Mouse (Mus musculus): ENCODE data around the gene Trim16. TPM values are rescaled to one million over a fixed set of nuclear protein-coding genes. Genes with fewer than 3 reads are reported as not detected.
A peak's percentile ranks its signal among the peaks of the same experiment; 100 is the strongest.

Gene Trim16
- polyA plus RNA-seq, 1 experiment from 2014 or later, result 3.5 TPM

- Histone ChIP-seq H3K4me3 (no peak overlapping the region), H3K9me3 (replicated peaks) (no peaks in the 10 kb centered on the region), H3K4me1 (no peaks in the 10 kb centered on the region), H3K36me3 (ENCODE audit: poor library complexity, severe bottlenecking) (no peaks in the 10 kb centered on the region), H3K27me3 (no peaks in the 10 kb centered on the region), H3K4me2 (no peak overlapping the region), H3K9ac (no peak overlapping the region), H3K27ac (no peak overlapping the region)
- WGBS, result 79% methylated on average over 3 of the region's 3 CpGs
- ATAC-seq, result no peak
Measured at GRCm38 (mm10) chr11:62845730-62846129, 25.7 kb downstream of the Trim16 start.

GRCm38 (mm10) chr11:62846961-62847654, 27.1 kb downstream of the Trim16 start, which contains the start of gene Fbxw10:
TSS of gene Fbxw10 (plus strand) at chr11:62847069.
- H3K27me3 ChIP-seq, result no peaks in the 10 kb centered on the region
- 30% methylated on average over 12 of the region's 12 CpGs for WGBS
- no peak within 1 kb of the TSS for H3K4me3 ChIP-seq
- H3K4me1 ChIP-seq, result no peaks in the 10 kb centered on the region
- peak within 1 kb of the TSS; percentile 45 for H3K4me2 ChIP-seq
- H3K9me3 ChIP-seq (replicated peaks), result no peaks in the 10 kb centered on the region
- H3K9ac ChIP-seq, result no peak within 1 kb of the TSS
- H3K36me3 ChIP-seq (ENCODE audit: poor library complexity, severe bottlenecking), result no peaks in the 10 kb centered on the region
- no peak for ATAC-seq
- H3K27ac ChIP-seq, result no peak within 1 kb of the TSS

GRCm38 (mm10) chr11:62847655-62848191, 27.7 kb downstream of the Trim16 start:
- H3K9me3 ChIP-seq (replicated peaks), result no peaks in the 10 kb centered on the region
- no peak for ATAC-seq
- H3K36me3 ChIP-seq (ENCODE audit: poor library complexity, severe bottlenecking), result no peaks in the 10 kb centered on the region
- H3K9ac ChIP-seq, result no peak overlapping the region
- WGBS, result 69% methylated on average over 4 of the region's 4 CpGs
- H3K4me2 ChIP-seq, result no peak overlapping the region
- no peak overlapping the region for H3K27ac ChIP-seq
- H3K4me1 ChIP-seq, result no peaks in the 10 kb centered on the region
- no peak overlapping the region for H3K4me3 ChIP-seq
- no peaks in the 10 kb centered on the region for H3K27me3 ChIP-seq

- no peaks in the 10 kb centered on the region for H3K36me3 ChIP-seq (ENCODE audit: poor library complexity, severe bottlenecking)
- H3K9me3 ChIP-seq (replicated peaks), result no peaks in the 10 kb centered on the region
- 43% methylated on average over 2 of the region's 2 CpGs for WGBS
- H3K27ac ChIP-seq, result no peak overlapping the region
- H3K9ac ChIP-seq, result no peak overlapping the region
- no peaks in the 10 kb centered on the region for H3K4me1 ChIP-seq
- H3K4me2 ChIP-seq, result no peak overlapping the region
- H3K27me3 ChIP-seq, result no peaks in the 10 kb centered on the region
- no peak for ATAC-seq
- H3K4me3 ChIP-seq, result no peak overlapping the region
Measured at GRCm38 (mm10) chr11:62848301-62848700, 28.3 kb downstream of the Trim16 start.

- no peak overlapping the region for H3K4me2 ChIP-seq
- no peaks in the 10 kb centered on the region for H3K9me3 ChIP-seq (replicated peaks)
- H3K9ac ChIP-seq, result no peak overlapping the region
- no peak overlapping the region for H3K4me3 ChIP-seq
- no peaks in the 10 kb centered on the region for H3K4me1 ChIP-seq
- H3K27ac ChIP-seq, result no peak overlapping the region
- no peaks in the 10 kb centered on the region for H3K27me3 ChIP-seq
- no peak for ATAC-seq
- 68% methylated on average over 1 of the region's 1 CpGs for WGBS
- no peaks in the 10 kb centered on the region for H3K36me3 ChIP-seq (ENCODE audit: poor library complexity, severe bottlenecking)
Measured at GRCm38 (mm10) chr11:62851199-62851598, 31.2 kb downstream of the Trim16 start.

GRCm38 (mm10) chr11:62853334-62853733, 33.3 kb downstream of the Trim16 start:
- Histone ChIP-seq H3K36me3 (ENCODE audit: poor library complexity, severe bottlenecking) (no peaks in the 10 kb centered on the region), H3K9ac (no peak overlapping the region), H3K4me2 (no peak overlapping the region), H3K4me1 (no peaks in the 10 kb centered on the region), H3K27ac (no peak overlapping the region), H3K27me3 (no peaks in the 10 kb centered on the region), H3K9me3 (replicated peaks) (no peaks in the 10 kb centered on the region), H3K4me3 (no peak overlapping the region)
- ATAC-seq, result no peak
- WGBS, result 93% methylated on average over 6 of the region's 6 CpGs

GRCm38 (mm10) chr11:62865562-62865961, 45.5 kb downstream of the Trim16 start:
- WGBS, result 78% methylated on average over 4 of the region's 4 CpGs

GRCm38 (mm10) chr11:62866685-62867084, 46.7 kb downstream of the Trim16 start:
- Histone ChIP-seq H3K27me3 (no peaks in the 10 kb centered on the region), H3K9ac (no peak overlapping the region), H3K9me3 (replicated peaks) (no peaks in the 10 kb centered on the region), H3K4me3 (no peak overlapping the region), H3K4me1 (no peaks in the 10 kb centered on the region), H3K36me3 (ENCODE audit: poor library complexity, severe bottlenecking) (no peaks in the 10 kb centered on the region), H3K27ac (no peak overlapping the region), H3K4me2 (no peak overlapping the region)
- no peak for ATAC-seq
- WGBS, result 87% methylated on average over 7 of the region's 7 CpGs

More at GRCm38 (mm10) chr11:62865562-62865961, 45.5 kb downstream of the Trim16 start:
- Histone ChIP-seq H3K27ac (no peak overlapping the region), H3K36me3 (ENCODE audit: poor library complexity, severe bottlenecking) (no peaks in the 10 kb centered on the region), H3K9me3 (replicated peaks) (no peaks in the 10 kb centered on the region), H3K9ac (no peak overlapping the region), H3K4me1 (no peaks in the 10 kb centered on the region), H3K4me3 (no peak overlapping the region), H3K4me2 (no peak overlapping the region), H3K27me3 (no peaks in the 10 kb centered on the region)
- ATAC-seq, result no peak

- Histone ChIP-seq H3K36me3 (ENCODE audit: poor library complexity, severe bottlenecking) (no peaks in the 10 kb centered on the region), H3K9ac (no peak overlapping the region), H3K4me3 (no peak overlapping the region), H3K4me2 (no peak overlapping the region), H3K9me3 (replicated peaks) (no peaks in the 10 kb centered on the region), H3K27me3 (no peaks in the 10 kb centered on the region), H3K27ac (no peak overlapping the region), H3K4me1 (no peaks in the 10 kb centered on the region)
- no peak for ATAC-seq
- 86% methylated on average over 5 of the region's 5 CpGs for WGBS
Measured at GRCm38 (mm10) chr11:62869201-62869600, 49.2 kb downstream of the Trim16 start.

GRCm38 (mm10) chr11:62869715-62870371, 49.8 kb downstream of the Trim16 start:
- H3K9me3 ChIP-seq (replicated peaks), result no peaks in the 10 kb centered on the region
- H3K4me3 ChIP-seq, result no peak overlapping the region
- no peaks in the 10 kb centered on the region for H3K4me1 ChIP-seq
- H3K27me3 ChIP-seq, result no peaks in the 10 kb centered on the region
- H3K9ac ChIP-seq, result no peak overlapping the region
- ATAC-seq, result no peak
- 86% methylated on average over 8 of the region's 8 CpGs for WGBS
- H3K27ac ChIP-seq, result no peak overlapping the region
- no peaks in the 10 kb centered on the region for H3K36me3 ChIP-seq (ENCODE audit: poor library complexity, severe bottlenecking)
- H3K4me2 ChIP-seq, result no peak overlapping the region

- H3K27ac ChIP-seq, result no peak overlapping the region
- H3K9me3 ChIP-seq (replicated peaks), result no peaks in the 10 kb centered on the region
- no peak overlapping the region for H3K4me3 ChIP-seq
- ATAC-seq, result no peak
- no peaks in the 10 kb centered on the region for H3K36me3 ChIP-seq (ENCODE audit: poor library complexity, severe bottlenecking)
- no peak overlapping the region for H3K4me2 ChIP-seq
- WGBS, result 83% methylated on average over 9 of the region's 9 CpGs
- no peak overlapping the region for H3K9ac ChIP-seq
- no peaks in the 10 kb centered on the region for H3K27me3 ChIP-seq
- no peaks in the 10 kb centered on the region for H3K4me1 ChIP-seq
Measured at GRCm38 (mm10) chr11:62873479-62873878, 53.4 kb downstream of the Trim16 start.

- H3K27me3 ChIP-seq, result no peaks in the 10 kb centered on the region
- WGBS, result 94% methylated on average over 1 of the region's 1 CpGs
- no peak overlapping the region for H3K27ac ChIP-seq
- no peaks in the 10 kb centered on the region for H3K36me3 ChIP-seq (ENCODE audit: poor library complexity, severe bottlenecking)
- no peak overlapping the region for H3K9ac ChIP-seq
- H3K4me1 ChIP-seq, result peaks cover 6% of the 10 kb centered on the region; the same call in 1 of the 2 replicates
- H3K4me3 ChIP-seq, result no peak overlapping the region
- no peak overlapping the region for H3K4me2 ChIP-seq
- no peaks in the 10 kb centered on the region for H3K9me3 ChIP-seq (replicated peaks)
- no peak for ATAC-seq
Measured at GRCm38 (mm10) chr11:62875696-62876095, 55.7 kb downstream of the Trim16 start.
